Mouse (Mus musculus): ENCODE data around the gene Cyp2d34. TPM values are rescaled to one million over a fixed set of nuclear protein-coding genes. Genes with fewer than 3 reads are reported as not detected.

Cyp2d34 gene
- polyA plus RNA-seq (2014; fragmentation: Nextera tagmentation; extraction: Ambion mirVana): not detected in 2 replicates

GRCm38 (mm10) chr15:82620531-82621202, at the start of gene Cyp2d34:
Gene Cyp2d34, minus strand, starts transcription at chr15:82620946.
- Histone ChIP-seq H3K27me3 (ENCODE audit: control insufficient read depth, insufficient read depth, low read length) (no peaks in the 10 kb centered on the region), H3K9ac (ENCODE audit: low read depth, low read length) (no peak within 1 kb of the TSS), H3K4me2 (replicated peaks; ENCODE audit: low read depth, low read length) (no peak within 1 kb of the TSS), H3K9me3 (ENCODE audit: control insufficient read depth, low read length) (no peaks in the 10 kb centered on the region), H3K4me3 (ENCODE audit: low read depth, low read length) (no peak within 1 kb of the TSS), H3K27ac (ENCODE audit: low read depth, low read length) (no peak within 1 kb of the TSS), H3K4me1 (replicated peaks; ENCODE audit: control insufficient read depth, insufficient read depth, low read length) (no peaks in the 10 kb centered on the region), H3K36me3 (ENCODE audit: control insufficient read depth, insufficient read depth, low read length) (no peaks in the 10 kb centered on the region)
- ATAC-seq (ENCODE audit: low FRiP score): no peak
- DNase-seq (ENCODE audit: low spot score): no peak
- 89% methylated on average over 7 of the region's 7 CpGs for WGBS

DNA sequence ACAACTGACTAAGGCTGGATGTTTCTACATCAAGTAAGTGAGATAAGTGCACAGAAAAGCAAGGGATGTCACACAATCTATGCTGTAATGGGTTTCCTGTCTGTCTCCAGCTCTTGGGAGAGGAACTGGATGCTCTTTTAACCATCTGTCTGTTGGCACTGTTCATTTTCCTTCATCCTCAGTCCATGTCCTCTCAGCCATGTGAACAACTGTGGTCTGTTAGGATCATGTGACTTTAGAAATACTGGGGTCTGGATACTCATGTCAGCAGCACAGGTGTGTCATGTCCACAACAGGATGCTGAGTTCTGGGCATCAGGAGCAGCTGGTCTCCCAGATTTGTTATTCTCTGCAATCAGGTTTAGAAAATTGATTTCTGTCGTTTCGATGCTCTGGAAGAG, 35.6 kb upstream of the Cyp2d34 start:
- Histone ChIP-seq H3K27me3 (ENCODE audit: control insufficient read depth, insufficient read depth, low read length) (no peaks in the 10 kb centered on the region), H3K27ac (ENCODE audit: low read depth, low read length) (no peak overlapping the region), H3K4me1 (replicated peaks; ENCODE audit: control insufficient read depth, insufficient read depth, low read length) (no peaks in the 10 kb centered on the region), H3K9ac (ENCODE audit: low read depth, low read length) (no peak overlapping the region), H3K4me2 (replicated peaks; ENCODE audit: low read depth, low read length) (no peak overlapping the region), H3K36me3 (ENCODE audit: control insufficient read depth, insufficient read depth, low read length) (no peaks in the 10 kb centered on the region), H3K9me3 (ENCODE audit: control insufficient read depth, low read length) (no peaks in the 10 kb centered on the region), H3K4me3 (ENCODE audit: low read depth, low read length) (no peak overlapping the region)
- DNase-seq (ENCODE audit: low spot score) (no peak), ATAC-seq (ENCODE audit: low FRiP score) (no peak)
- WGBS: 87% methylated on average over 2 of the region's 2 CpGs

GRCm38 (mm10) chr15:82644371-82644770, 23.6 kb upstream of the Cyp2d34 start:
- whole genome bisulfite sequencing: 86% methylated on average over 3 of the region's 3 CpGs
- H3K9ac ChIP-seq (ENCODE audit: low read depth, low read length): no peak overlapping the region
- no peak overlapping the region for H3K27ac ChIP-seq (ENCODE audit: low read depth, low read length)
- H3K4me1 ChIP-seq (replicated peaks; ENCODE audit: control insufficient read depth, insufficient read depth, low read length): no peaks in the 10 kb centered on the region
- H3K27me3 ChIP-seq (ENCODE audit: control insufficient read depth, insufficient read depth, low read length): no peaks in the 10 kb centered on the region
- H3K4me2 ChIP-seq (replicated peaks; ENCODE audit: low read depth, low read length): no peak overlapping the region
- no peak for DNase-seq (ENCODE audit: low spot score)
- no peak for ATAC-seq (ENCODE audit: low FRiP score)
- no peak overlapping the region for H3K4me3 ChIP-seq (ENCODE audit: low read depth, low read length)
- H3K9me3 ChIP-seq (ENCODE audit: control insufficient read depth, low read length): no peaks in the 10 kb centered on the region
- no peaks in the 10 kb centered on the region for H3K36me3 ChIP-seq (ENCODE audit: control insufficient read depth, insufficient read depth, low read length)

- Histone ChIP-seq H3K9ac (ENCODE audit: low read depth, low read length) (no peak overlapping the region), H3K27ac (ENCODE audit: low read depth, low read length) (no peak overlapping the region), H3K4me2 (replicated peaks; ENCODE audit: low read depth, low read length) (no peak overlapping the region), H3K4me3 (ENCODE audit: low read depth, low read length) (no peak overlapping the region), H3K27me3 (ENCODE audit: control insufficient read depth, insufficient read depth, low read length) (no peaks in the 10 kb centered on the region), H3K4me1 (replicated peaks; ENCODE audit: control insufficient read depth, insufficient read depth, low read length) (no peaks in the 10 kb centered on the region), H3K9me3 (ENCODE audit: control insufficient read depth, low read length) (no peaks in the 10 kb centered on the region), H3K36me3 (ENCODE audit: control insufficient read depth, insufficient read depth, low read length) (no peaks in the 10 kb centered on the region)
- 92% methylated on average over 5 of the region's 5 CpGs for WGBS
- ATAC-seq (ENCODE audit: low FRiP score) (no peak), DNase-seq (ENCODE audit: low spot score) (no peak)
Observed at GRCm38 (mm10) chr15:82643771-82644170, 23.0 kb upstream of the Cyp2d34 start.

DNA sequence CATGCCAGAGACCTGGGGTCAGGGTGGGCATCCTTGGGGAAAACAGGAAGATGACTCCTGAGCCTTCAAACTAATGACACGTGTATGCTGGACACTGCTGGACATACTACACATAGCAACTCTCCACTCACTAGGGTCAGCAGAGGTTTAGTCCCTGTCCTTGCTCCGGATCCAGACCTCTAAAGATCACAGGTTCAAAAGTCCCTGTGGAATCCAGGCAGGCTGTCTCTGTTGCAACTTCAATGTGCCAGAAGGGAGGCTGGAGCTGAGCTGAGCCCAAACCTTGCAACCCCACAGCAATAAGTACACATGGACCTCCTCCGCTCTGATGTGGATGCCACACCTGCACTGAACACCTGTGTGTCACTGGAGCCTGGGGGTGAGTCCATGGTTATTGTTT, 22.0 kb upstream of the Cyp2d34 start:
- DNase-seq (ENCODE audit: low spot score) (no peak), ATAC-seq (ENCODE audit: low FRiP score) (no peak)
- Histone ChIP-seq H3K9me3 (ENCODE audit: control insufficient read depth, low read length) (no peaks in the 10 kb centered on the region), H3K4me3 (ENCODE audit: low read depth, low read length) (no peak overlapping the region), H3K4me1 (replicated peaks; ENCODE audit: control insufficient read depth, insufficient read depth, low read length) (no peaks in the 10 kb centered on the region), H3K27me3 (ENCODE audit: control insufficient read depth, insufficient read depth, low read length) (no peaks in the 10 kb centered on the region), H3K9ac (ENCODE audit: low read depth, low read length) (no peak overlapping the region), H3K4me2 (replicated peaks; ENCODE audit: low read depth, low read length) (no peak overlapping the region), H3K36me3 (ENCODE audit: control insufficient read depth, insufficient read depth, low read length) (no peaks in the 10 kb centered on the region), H3K27ac (ENCODE audit: low read depth, low read length) (no peak overlapping the region)
- 84% methylated on average over 3 of the region's 3 CpGs for WGBS

- ATAC-seq (ENCODE audit: low FRiP score) (no peak), DNase-seq (ENCODE audit: low spot score) (no peak)
- Histone ChIP-seq H3K4me1 (replicated peaks; ENCODE audit: control insufficient read depth, insufficient read depth, low read length) (no peaks in the 10 kb centered on the region), H3K9ac (ENCODE audit: low read depth, low read length) (no peak overlapping the region), H3K36me3 (ENCODE audit: control insufficient read depth, insufficient read depth, low read length) (no peaks in the 10 kb centered on the region), H3K4me2 (replicated peaks; ENCODE audit: low read depth, low read length) (no peak overlapping the region), H3K27ac (ENCODE audit: low read depth, low read length) (no peak overlapping the region), H3K27me3 (ENCODE audit: control insufficient read depth, insufficient read depth, low read length) (no peaks in the 10 kb centered on the region), H3K9me3 (ENCODE audit: control insufficient read depth, low read length) (no peaks in the 10 kb centered on the region), H3K4me3 (ENCODE audit: low read depth, low read length) (no peak overlapping the region)
- WGBS: 81% methylated on average over 2 of the region's 2 CpGs
Observed at GRCm38 (mm10) chr15:82641921-82642320, 21.2 kb upstream of the Cyp2d34 start.

DNA sequence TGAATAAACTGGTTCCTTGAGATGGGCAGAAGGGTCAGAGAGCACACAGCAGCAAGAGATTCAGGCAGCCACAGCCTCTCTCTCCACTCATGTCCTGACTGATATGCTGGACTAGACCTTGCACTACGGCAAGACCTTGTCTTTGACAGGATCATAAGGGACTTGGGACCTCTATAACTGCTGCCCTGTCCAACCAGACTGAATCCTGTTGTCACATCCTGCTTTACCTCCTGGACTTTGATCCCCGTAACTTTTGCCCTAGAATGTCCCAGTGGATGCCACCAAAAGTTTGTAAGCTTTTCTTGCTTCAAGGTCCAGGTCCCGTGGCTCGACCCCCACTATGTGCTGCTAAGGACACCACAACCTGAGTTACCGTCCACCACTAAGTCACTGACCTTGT, 20.6 kb upstream of the Cyp2d34 start:
- ATAC-seq (ENCODE audit: low FRiP score): no peak
- Histone ChIP-seq H3K36me3 (ENCODE audit: control insufficient read depth, insufficient read depth, low read length) (no peaks in the 10 kb centered on the region), H3K27me3 (ENCODE audit: control insufficient read depth, insufficient read depth, low read length) (no peaks in the 10 kb centered on the region), H3K9ac (ENCODE audit: low read depth, low read length) (no peak overlapping the region), H3K4me1 (replicated peaks; ENCODE audit: control insufficient read depth, insufficient read depth, low read length) (no peaks in the 10 kb centered on the region), H3K4me3 (ENCODE audit: low read depth, low read length) (no peak overlapping the region), H3K9me3 (ENCODE audit: control insufficient read depth, low read length) (no peaks in the 10 kb centered on the region), H3K4me2 (replicated peaks; ENCODE audit: low read depth, low read length) (no peak overlapping the region), H3K27ac (ENCODE audit: low read depth, low read length) (no peak overlapping the region)
- DNase-seq (ENCODE audit: low spot score): no peak
- WGBS: 88% methylated on average over 5 of the region's 5 CpGs

DNA sequence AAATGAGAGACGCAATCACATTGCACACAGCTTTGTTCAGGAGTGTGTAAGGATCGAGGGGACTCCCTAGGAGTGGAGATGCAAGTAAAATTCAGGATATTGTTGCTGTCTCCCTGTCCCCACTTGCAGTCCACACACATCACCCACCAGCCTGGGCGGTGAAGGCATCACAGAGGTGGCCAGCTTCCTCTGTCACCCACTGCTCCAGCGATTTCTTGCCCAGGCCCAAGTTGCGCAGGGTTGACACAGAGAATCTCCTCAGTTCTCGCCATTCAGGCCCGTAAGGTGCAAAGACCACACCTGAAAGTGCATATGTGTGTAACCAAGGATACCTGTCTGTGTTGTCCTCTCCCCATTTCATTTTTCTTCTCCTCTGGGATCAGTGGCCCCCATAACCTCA, 19.5 kb upstream of the Cyp2d34 start:
- H3K36me3 ChIP-seq (ENCODE audit: control insufficient read depth, insufficient read depth, low read length): no peaks in the 10 kb centered on the region
- no peaks in the 10 kb centered on the region for H3K9me3 ChIP-seq (ENCODE audit: control insufficient read depth, low read length)
- no peak for ATAC-seq (ENCODE audit: low FRiP score)
- no peak for DNase-seq (ENCODE audit: low spot score)
- no peak overlapping the region for H3K9ac ChIP-seq (ENCODE audit: low read depth, low read length)
- H3K27ac ChIP-seq (ENCODE audit: low read depth, low read length): no peak overlapping the region
- H3K27me3 ChIP-seq (ENCODE audit: control insufficient read depth, insufficient read depth, low read length): no peaks in the 10 kb centered on the region
- H3K4me3 ChIP-seq (ENCODE audit: low read depth, low read length): no peak overlapping the region
- H3K4me2 ChIP-seq (replicated peaks; ENCODE audit: low read depth, low read length): no peak overlapping the region
- no peaks in the 10 kb centered on the region for H3K4me1 ChIP-seq (replicated peaks; ENCODE audit: control insufficient read depth, insufficient read depth, low read length)
- 92% methylated on average over 7 of the region's 7 CpGs for WGBS
